Mouse (Mus musculus) heart, postnatal 0 days (tissue): ENCODE measurements around the gene Top2a.

ENCODE experiments used
- CTCF ChIP-seq: IDR thresholded peaks from 2 replicates; pipeline ENCODE4 v1.5.1; 2016; ENCODE audit warnings: antibody characterized with exemption, control low read depth, low read depth
- EP300 ChIP-seq: IDR thresholded peaks from 2 replicates; pipeline ENCODE4 v1.6.1; 2016; ENCODE audit warnings: antibody characterized with exemption, low read depth

- TF ChIP-seq CTCF (no peak), EP300 (no peak)
These were observed 17.2 kb upstream of the Top2a start, which contains the start of gene Igfbp4 for GRCm38 (mm10) chr11:99041051-99041729.
